21 mouse cellular contexts compared by ENCODE assay signal in the genomic region with DNA sequence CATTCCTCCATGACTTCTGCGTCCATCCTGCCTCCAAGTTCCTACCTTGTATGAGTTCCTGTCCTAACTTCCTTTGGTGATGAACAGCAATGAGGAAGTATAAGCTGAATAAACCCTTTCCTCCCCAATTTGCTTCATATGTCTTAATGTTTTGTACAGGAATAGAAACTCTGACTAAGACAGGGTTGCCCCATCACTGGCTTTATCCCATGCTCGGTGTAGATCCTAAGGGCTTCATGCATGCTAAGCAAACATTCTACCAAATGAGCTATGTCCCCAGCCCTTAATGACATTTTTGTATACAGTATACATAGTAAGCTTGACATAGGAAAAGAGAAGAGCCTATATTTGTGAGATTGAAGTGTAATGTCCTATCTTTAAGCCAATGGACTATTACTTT. TPM values are rescaled to one million over a fixed set of nuclear protein-coding genes. Genes with fewer than 3 reads are reported as not detected.
DNase-seq lines count a peak whose midpoint lies in the region; ATAC-seq lines count a peak whose summit lies in the region.
"Had no signal": no experiment of that assay in that cellular context is flagged by ENCODE, and none has a peak within 500 bp of the region (broad histone marks: within the 10 kb centered on the region; RNA-seq: fewer than 3 reads in every experiment).

No protein-coding gene starts in this region.

- intact Hi-C loops in left cerebral cortex, postnatal 4 days (cut with DNase I) = no loop called here

- peak; percentile 85 for ATAC-seq in granulocyte monocyte progenitor cell, adult 5-6 weeks (replicated peaks; ENCODE audit: poor library complexity, severe bottlenecking)
- peak; percentile 75 for ATAC-seq in megakaryocyte, adult 5-6 weeks (ENCODE audit: poor library complexity, severe bottlenecking)
- ATAC-seq in megakaryocyte progenitor cell, adult 5-6 weeks (replicated peaks; ENCODE audit: poor library complexity) = peak; percentile 71
- ATAC-seq: activated CD4-positive, CD25-positive, alpha-beta regulatory T cell, adult 4 months; CD4-positive, CD25-positive, alpha-beta regulatory T cell, adult 4 months; Patski had no signal

- peak; percentile 26 for DNase-seq in 416B (ENCODE audit: low read depth)
- no peak for DNase-seq in thymus, postnatal 25 days
- DNase-seq in left cerebral cortex, postnatal 4 days = no peak
- DNase-seq in neural tube, embryonic 10.5 days (ENCODE audit: extremely low spot score, low spot score) = no peak
- DNase-seq in thymus, postnatal 14 days = no peak
- DNase-seq: adrenal gland, adult 2 months; adrenal gland, adult 8-10 months; adrenal gland, postnatal 10 days; adrenal gland, postnatal 14 days; adrenal gland, postnatal 25 days; adrenal gland, postnatal 36 days; B cell, adult 2 months; cerebellum, adult 11 months; cerebellum, adult 11-12 months; cerebellum, adult 18-20 months had no signal

RNA-seq across cellular contexts. Expression of a gene that starts 54.7 kb away (rescaled TPM):
- 65.3 and 70.9 TPM in 2 replicates for total RNA-seq in granulocyte monocyte progenitor cell, adult 5-6 weeks (2014; fragmentation: Nextera tagmentation)
- 51.7 and 54.5 TPM in 2 replicates for total RNA-seq in granulocyte monocyte progenitor cell, adult 5-6 weeks (2017)
- 71.3 and 72.2 TPM in 2 replicates for total RNA-seq in megakaryocyte, adult 5-6 weeks (2015)
- total RNA-seq in megakaryocyte, adult 5-6 weeks (2017) = 56.4 and 61.7 TPM in 2 replicates
- total RNA-seq in megakaryocyte progenitor cell, adult 5-6 weeks (2015) = 55.8 and 66.9 TPM in 2 replicates
- total RNA-seq in megakaryocyte progenitor cell, adult 5-6 weeks (2017) = 43.9 and 51.3 TPM in 2 replicates
- 100 to 1,000 TPM; 174 to 179 TPM for total RNA-seq in left cerebral cortex, postnatal 4 days (2021)
